Mouse (Mus musculus) mouse embryonic stem cell (cell line): ENCODE data around the gene Tlnrd1.

ENCODE experiments used
- in situ Hi-C, 2 experiments: fragments of 300-500 bp; cut with MboI; formaldehyde crosslinking; loops; 1 replicate in 1 of 2; 3 replicates in 1 of 2; pipeline ENCODE4 v1.14.3; 2019 to 2020; ENCODE audit warnings: low sequenced_read_pairs in 2 of 2, low pct_unique_long_range_greater_than_20kb in 1 of 2, mixed read lengths in 1 of 2; ENCODE audit not compliant: unreplicated experiment in 1 of 2

Gene Tlnrd1

GRCm38 (mm10) chr7:83886366-83887129 lies 2.4 kb upstream of the Tlnrd1 start:
- in situ Hi-C loops: loop anchor here in 1 of 2 experiments (5.0 kb wide), 1 partner anchor 114 kb away; no protein-coding TSS in a partner anchor

GRCm38 (mm10) chr7:83885835-83886234 lies 1.7 kb upstream of the Tlnrd1 start:
- in situ Hi-C loops: loop anchor here in 1 of 2 experiments (5.0 kb wide), 1 partner anchor 114 kb away; no protein-coding TSS in a partner anchor

GRCm38 (mm10) chr7:83884921-83885532 lies 922 bp upstream of the Tlnrd1 start:
- in situ Hi-C loops: loop anchor here in 1 of 2 experiments (5.0 kb wide), 1 partner anchor 113 kb away; no protein-coding TSS in a partner anchor

- in situ Hi-C loops: no loop called here
Observed at GRCm38 (mm10) chr7:83883276-83884020, 657 bp downstream of the Tlnrd1 start.

GRCm38 (mm10) chr7:83882633-83883275 lies 1.4 kb downstream of the Tlnrd1 start:
- in situ Hi-C loops: no loop called here

- in situ Hi-C loops: no loop called here
Observed at GRCm38 (mm10) chr7:83882150-83882632, 1.9 kb downstream of the Tlnrd1 start.

- in situ Hi-C loops: loop anchor here in 1 of 2 experiments (5.0 kb wide), 1 partner anchor 72 kb away; no protein-coding TSS in a partner anchor
Observed at GRCm38 (mm10) chr7:83878676-83879448, 5.2 kb downstream of the Tlnrd1 start.

- in situ Hi-C loops: loop anchor here in 1 of 2 experiments (5.0 kb wide), 1 partner anchor 70 kb away; no protein-coding TSS in a partner anchor
Observed at GRCm38 (mm10) chr7:83877088-83877487, 7.0 kb downstream of the Tlnrd1 start.

- in situ Hi-C loops: no loop called here
Observed at GRCm38 (mm10) chr7:83869839-83870543, 14.1 kb downstream of the Tlnrd1 start.

GRCm38 (mm10) chr7:83868200-83868599 lies 15.9 kb downstream of the Tlnrd1 start:
- in situ Hi-C loops: no loop called here

GRCm38 (mm10) chr7:83863554-83863953 lies 20.6 kb downstream of the Tlnrd1 start:
- in situ Hi-C loops: no loop called here

GRCm38 (mm10) chr7:83859378-83860083 lies 24.6 kb downstream of the Tlnrd1 start:
- in situ Hi-C loops: no loop called here

GRCm38 (mm10) chr7:83857921-83858320 lies 26.2 kb downstream of the Tlnrd1 start:
- in situ Hi-C loops: no loop called here

- in situ Hi-C loops: no loop called here
Observed at GRCm38 (mm10) chr7:83857208-83857488, 27.0 kb downstream of the Tlnrd1 start.

- in situ Hi-C loops: no loop called here
Observed at GRCm38 (mm10) chr7:83856353-83857207, 27.5 kb downstream of the Tlnrd1 start.

GRCm38 (mm10) chr7:83855203-83855602 lies 28.9 kb downstream of the Tlnrd1 start:
- in situ Hi-C loops: no loop called here
